Mouse (Mus musculus) thymus, postnatal 36 days (tissue): ENCODE measurements around the gene Rybp.

Experiments
- DNase-seq, 2 experiments: peaks; one replicate each; pipeline ENCODE4 v3.0.0; 2022; ENCODE audit warnings: mixed read lengths in 2 of 2

The Rybp gene

GRCm38 (mm10) chr6:100287334-100288015 is at the start of gene Rybp:
Gene Rybp, minus strand, starts transcription at chr6:100287485.
- peak; percentile 93 to 95 for DNase-seq

- DNase-seq, result no peak
Measured at GRCm38 (mm10) chr6:100336591-100337148, 49.4 kb upstream of the Rybp start.

GRCm38 (mm10) chr6:100335506-100336144 is 48.3 kb upstream of the Rybp start:
- DNase-seq, result no peak

- DNase-seq, result no peak
Measured at GRCm38 (mm10) chr6:100333745-100334144, 46.5 kb upstream of the Rybp start.

GRCm38 (mm10) chr6:100332479-100332878 is 45.2 kb upstream of the Rybp start:
- no peak for DNase-seq

GRCm38 (mm10) chr6:100331582-100331981 is 44.3 kb upstream of the Rybp start:
- DNase-seq, result no peak

GRCm38 (mm10) chr6:100331055-100331454 is 43.8 kb upstream of the Rybp start:
- DNase-seq, result no peak

GRCm38 (mm10) chr6:100329542-100329941 is 42.3 kb upstream of the Rybp start:
- DNase-seq, result no peak

GRCm38 (mm10) chr6:100327050-100327449 is 39.8 kb upstream of the Rybp start:
- no peak for DNase-seq

- DNase-seq, result no peak
Measured at GRCm38 (mm10) chr6:100323756-100324430, 36.6 kb upstream of the Rybp start.

GRCm38 (mm10) chr6:100322561-100322960 is 35.3 kb upstream of the Rybp start:
- no peak for DNase-seq

GRCm38 (mm10) chr6:100322145-100322544 is 34.9 kb upstream of the Rybp start:
- DNase-seq, result no peak

- no peak for DNase-seq
Measured at GRCm38 (mm10) chr6:100314201-100314600, 26.9 kb upstream of the Rybp start.

GRCm38 (mm10) chr6:100311167-100311566 is 23.9 kb upstream of the Rybp start:
- DNase-seq, result no peak

GRCm38 (mm10) chr6:100304831-100305230 is 17.5 kb upstream of the Rybp start:
- no peak for DNase-seq

GRCm38 (mm10) chr6:100301410-100302108 is 14.3 kb upstream of the Rybp start:
- DNase-seq, result no peak

GRCm38 (mm10) chr6:100300831-100301230 is 13.5 kb upstream of the Rybp start:
- no peak for DNase-seq

- no peak for DNase-seq
Measured at GRCm38 (mm10) chr6:100298945-100299344, 11.7 kb upstream of the Rybp start.

- DNase-seq, result no peak
Measured at GRCm38 (mm10) chr6:100297536-100297935, 10.3 kb upstream of the Rybp start.

- DNase-seq, result no peak
Measured at GRCm38 (mm10) chr6:100292411-100292810, 5.1 kb upstream of the Rybp start.

GRCm38 (mm10) chr6:100289058-100289457 is 1.8 kb upstream of the Rybp start:
- peak in 1 of 2 experiments; percentile 9 for DNase-seq

GRCm38 (mm10) chr6:100288730-100289035 is 1.4 kb upstream of the Rybp start:
- DNase-seq, result no peak
